Mouse (Mus musculus) yolk sac, embryonic 10.5 days (tissue): Measurements from ENCODE around the gene Zfp866.

Source experiments
- DNase-seq: peaks from one replicate; pipeline ENCODE4 v3.0.0-alpha.2; 2017; ENCODE audit warnings: low spot score

Gene Zfp866

DNA sequence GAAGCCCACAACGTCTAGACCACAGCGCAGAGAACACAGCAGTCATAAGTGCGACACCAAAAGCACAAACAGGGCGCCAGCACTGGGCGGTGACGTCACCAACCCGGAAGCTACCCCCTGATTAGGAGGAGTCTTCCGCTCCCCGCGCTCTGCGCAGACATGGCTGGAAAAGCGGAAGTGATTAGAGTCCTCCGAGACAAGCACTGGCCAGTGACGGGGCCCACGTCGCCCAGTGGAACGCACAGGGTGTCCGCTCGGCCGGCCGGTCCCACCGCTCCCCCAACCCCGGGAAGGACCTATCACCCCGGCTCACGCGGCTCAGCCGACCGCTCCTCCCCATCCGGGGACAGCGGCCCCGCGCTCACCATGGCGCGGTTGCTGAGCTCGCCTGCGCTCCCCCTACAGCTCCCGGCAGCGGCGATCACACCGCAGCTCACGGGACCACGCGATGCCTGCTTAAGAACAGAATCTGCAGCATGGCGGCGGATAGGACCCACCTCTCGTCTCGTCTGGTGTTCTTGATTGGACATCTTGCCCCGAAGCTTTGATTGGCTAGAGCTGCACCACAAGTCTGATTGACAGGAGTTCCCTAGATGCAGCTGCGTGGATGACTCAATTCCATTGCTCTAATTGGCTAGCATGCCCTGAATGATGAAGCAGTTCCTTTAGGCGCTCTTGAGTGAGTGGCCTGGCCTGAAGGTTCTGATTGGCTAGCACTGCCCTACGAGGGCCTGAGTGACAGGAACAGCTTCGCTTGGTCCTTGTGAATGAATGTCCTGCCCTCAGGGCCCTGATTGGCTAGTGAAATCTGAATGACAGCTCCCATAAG lies 74.4 kb downstream of the Zfp866 start:
- peak; percentile 97 for DNase-seq

DNA sequence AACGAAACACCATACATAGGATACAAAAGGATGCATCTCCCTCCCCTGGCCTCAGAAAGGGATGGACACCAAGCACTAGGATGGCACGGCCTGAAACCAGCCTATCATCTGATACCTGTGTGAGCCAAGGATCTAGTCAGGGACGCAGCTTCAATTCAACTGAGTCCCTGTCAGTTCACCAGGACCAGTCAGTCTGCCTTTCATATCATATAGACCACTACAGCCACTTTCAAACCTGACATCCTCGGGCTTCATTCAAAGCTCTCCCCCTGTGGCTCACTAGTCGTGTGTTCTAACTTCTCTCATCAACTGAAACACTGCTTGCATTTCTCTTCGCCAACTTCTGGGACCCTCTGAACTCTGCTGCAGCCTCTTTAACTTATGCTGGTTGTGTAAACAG lies 75.6 kb downstream of the Zfp866 start:
- no peak for DNase-seq

DNA sequence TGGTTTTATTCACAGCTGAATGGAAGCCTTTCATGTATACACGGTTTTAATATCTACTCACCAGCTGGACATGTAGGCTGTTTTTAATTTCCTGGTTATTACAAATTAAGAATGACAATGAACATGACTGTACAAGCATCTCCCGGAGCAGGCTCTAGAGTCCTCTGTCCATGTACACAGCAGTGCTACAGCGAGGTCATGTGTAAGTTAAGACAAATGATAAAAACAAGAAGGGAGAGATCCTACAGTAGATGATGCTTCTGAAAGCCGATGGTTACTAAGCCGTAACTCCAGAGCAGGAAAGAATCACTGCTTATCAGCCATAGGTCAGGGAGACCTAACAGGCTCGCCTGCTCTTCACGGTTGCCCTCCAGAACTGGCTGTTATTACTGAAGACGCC lies 77.5 kb downstream of the Zfp866 start:
- no peak for DNase-seq
